Mouse (Mus musculus) CD4-positive, CD25-positive, alpha-beta regulatory T cell, adult 4 months (primary cell): ENCODE measurements around the gene Plac9b. TPM values are rescaled to one million over a fixed set of nuclear protein-coding genes. Genes with fewer than 3 reads are reported as not detected.
"Not testable (repeated sequence)": the region's sequence is repeated elsewhere in the genome, so short reads cannot be mapped to it uniquely, and the experiment has no call there.

Experiments
- ATAC-seq: one replicate; pipeline ENCODE4 v1.8.0; 2017
- polyA plus RNA-seq, 2 experiments: library from polyadenylated mRNA; unstranded; fragments of 100-300 nt; shearing (Covaris generic); gene quantifications; one replicate each; pipeline ENCODE4 v1.2.1; 2017

Gene Plac9b
- not detected for polyA plus RNA-seq

DNA sequence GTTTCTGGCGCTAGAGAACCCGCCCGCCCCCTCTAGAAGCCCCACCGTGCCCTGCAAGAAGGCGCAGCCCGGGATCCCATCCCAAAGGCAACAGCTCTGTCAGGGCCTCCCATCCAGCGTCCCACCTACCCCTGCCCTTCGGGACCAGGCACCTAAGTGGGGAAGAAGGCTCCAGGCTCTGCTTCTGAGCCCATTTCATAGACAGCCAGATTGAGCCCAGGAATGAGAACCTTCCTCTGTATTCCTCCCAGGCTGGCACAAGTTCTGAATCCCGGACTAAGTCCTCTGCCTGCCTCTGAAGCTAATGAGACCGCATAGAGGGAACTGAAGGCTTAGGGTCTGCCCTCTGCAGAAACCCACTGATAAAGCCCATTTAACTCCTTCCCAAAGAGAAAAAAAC is at the start of gene Plac9b:
Gene Plac9b, minus strand, starts transcription at position 101 of the 400 bp plus-strand sequence.
- not testable (repeated sequence) for ATAC-seq

DNA sequence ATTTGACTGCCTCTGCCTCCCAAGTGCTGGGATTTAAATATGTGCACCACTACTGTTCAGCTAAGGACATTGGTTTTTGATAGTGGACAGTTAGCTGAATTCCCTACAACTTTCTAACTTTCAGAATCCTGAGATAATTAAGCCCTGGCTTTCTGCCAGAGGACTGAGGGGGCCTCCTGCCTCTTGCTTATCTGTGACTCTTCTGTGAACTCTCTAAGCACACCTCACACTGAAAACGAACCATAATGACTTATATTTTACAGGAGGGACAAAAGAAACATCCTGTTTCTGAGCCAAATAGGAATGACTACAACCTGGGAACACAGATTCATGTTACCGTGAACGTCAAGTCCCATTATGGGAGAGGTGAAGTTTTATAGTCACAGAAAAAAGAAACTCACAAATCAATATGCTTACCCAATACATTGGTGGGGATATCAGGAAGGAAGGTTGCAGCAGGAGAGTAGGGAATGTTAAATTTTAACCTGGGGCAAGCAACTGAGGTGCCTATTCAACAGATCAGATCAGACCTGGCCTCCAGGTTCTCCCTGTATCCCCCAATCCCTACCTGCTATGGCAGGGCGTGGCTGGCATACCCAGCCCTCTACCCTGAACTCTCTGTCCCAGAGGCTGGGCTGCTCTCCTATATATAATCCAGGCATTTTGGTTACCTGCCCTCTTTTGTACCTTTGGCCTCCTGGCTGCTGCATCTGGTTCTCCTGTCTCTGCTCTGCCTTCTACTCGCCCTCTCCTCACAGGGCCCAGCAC is 34.1 kb upstream of the Plac9b start:
- not testable (repeated sequence) for ATAC-seq

DNA sequence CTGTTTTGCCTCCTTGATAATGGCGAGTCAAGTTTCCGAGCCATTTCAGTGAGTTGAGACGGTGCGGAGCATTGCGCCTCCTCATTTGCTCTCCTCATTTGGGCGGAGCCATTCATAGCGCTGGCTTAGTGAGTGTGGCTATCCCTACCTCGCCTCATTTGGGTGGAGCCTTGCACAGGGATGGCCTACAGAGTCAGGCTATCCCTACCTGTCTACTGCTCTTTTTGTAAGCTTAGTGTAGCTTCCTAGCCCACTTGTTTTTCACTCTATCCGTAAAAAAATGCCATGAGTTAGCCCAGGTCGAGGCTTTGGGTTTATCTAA is 24.6 kb upstream of the Plac9b start, which contains the start of gene Tmem254b:
Gene Tmem254b, minus strand, starts transcription at position 116 of the 322 bp plus-strand sequence.
- ATAC-seq, result peak; percentile 90

DNA sequence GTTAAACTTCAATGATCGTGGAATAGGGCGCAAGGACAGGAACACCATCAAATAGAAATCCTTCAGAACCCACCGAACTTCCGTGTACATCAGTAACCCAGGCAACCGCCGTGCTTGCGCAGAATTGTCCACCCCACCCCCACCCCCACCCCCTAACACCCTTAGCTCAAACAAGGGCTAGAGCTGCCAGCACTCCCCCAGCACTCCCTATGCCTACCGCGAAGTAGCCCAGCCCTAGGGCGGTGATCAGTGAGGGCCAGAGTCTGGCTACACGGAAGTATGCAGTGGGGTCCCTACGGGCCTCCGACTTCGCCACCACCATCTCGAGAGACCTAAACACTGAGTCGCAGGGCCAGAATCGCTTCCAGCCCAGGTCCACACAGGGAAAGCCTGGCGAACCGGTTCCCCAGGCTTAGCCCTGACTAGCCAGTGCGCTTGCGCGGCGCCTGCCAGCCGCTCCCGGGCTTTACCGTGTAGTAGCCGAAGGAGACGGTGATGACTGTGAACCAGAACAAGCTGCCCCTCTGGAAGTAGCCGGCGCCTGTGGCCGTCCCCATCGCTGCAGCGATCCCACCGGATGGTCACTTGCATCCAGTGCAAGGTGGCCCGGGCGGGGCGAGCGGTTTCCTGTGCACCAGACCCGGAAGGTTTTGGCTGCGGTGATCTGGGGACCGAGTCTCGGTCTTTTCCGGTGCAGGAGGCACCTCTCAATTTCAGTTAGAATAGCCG is 24.1 kb upstream of the Plac9b start:
- peak; percentile 69 for ATAC-seq

DNA sequence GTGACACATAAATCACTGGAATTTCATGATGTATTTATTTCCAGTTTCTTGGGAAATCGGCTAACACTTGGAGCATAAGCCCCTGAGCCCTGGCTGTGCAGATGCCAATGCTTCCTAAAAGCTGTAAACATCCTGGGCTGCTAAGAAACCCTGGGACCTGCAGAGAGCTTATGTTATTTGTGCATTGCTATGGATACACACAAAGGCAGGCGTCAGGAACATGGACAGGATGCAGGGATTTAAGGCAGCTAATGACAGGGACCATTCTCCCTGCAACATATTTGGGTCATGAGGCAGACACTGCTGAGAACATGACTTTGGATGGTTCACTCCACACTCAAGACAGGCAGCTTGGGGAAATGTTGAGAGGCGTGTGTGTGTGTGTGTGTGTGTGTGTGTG is 15.6 kb upstream of the Plac9b start:
- not testable (repeated sequence) for ATAC-seq

DNA sequence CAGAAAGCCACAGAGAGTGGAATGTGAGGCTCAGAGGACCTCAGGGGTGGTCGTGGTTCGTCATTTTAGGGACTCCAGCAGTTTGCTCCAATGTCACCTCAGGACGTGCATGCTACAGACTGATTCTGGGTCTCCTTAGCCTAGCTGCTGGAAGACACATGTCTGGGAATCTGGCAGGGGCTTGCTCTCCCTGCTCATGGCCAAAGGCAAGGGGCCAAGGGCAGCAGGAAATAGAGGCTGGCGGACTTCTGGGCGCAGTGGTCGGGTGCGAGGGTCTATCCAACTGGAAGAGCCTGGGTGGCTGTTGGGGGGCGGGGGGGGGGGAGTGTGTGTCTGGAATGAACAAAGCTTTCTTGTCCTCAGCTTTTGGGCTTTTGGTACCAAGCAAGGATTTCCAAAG is 6.1 kb upstream of the Plac9b start:
- not testable (repeated sequence) for ATAC-seq

DNA sequence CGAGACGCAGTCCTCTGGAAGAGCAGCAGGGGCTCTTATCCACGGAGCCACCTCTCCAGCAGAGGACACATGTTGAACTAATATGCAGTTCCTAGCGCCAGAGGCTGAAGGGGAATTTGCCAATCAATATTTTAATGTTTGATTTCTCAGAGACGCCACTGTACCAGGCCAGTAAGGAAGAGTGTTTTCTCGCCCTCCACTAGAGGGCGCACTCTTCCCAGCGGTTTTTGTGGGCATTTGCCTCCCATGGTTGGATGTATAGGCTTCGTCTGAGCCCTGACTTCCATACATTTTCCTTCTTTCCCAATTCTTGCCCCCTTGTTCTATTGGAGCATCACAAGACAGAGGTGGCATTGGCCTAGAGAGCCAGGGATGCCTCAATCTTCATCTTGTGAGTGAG is 4.4 kb upstream of the Plac9b start:
- peak; percentile 53 for ATAC-seq

DNA sequence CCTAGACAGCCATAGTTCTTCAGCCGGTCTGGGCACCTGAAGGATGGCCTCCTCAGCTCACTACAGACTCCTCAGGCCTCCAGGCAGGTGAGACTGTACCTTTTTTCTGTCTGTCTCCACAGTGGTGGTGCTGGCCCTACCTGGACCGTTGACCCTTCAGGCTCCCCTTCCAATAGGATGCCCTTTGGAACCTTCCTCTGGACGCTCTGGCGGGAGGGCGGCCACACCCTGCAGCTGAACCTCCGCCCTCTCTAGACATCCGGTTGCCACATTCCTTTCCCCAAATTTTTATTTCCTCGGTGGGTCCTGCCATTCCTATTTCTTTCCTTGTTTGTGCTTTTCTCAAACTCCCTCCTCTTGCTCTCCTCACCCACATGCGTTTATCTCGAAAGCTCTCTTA is 620 bp downstream of the Plac9b start:
- not testable (repeated sequence) for ATAC-seq

DNA sequence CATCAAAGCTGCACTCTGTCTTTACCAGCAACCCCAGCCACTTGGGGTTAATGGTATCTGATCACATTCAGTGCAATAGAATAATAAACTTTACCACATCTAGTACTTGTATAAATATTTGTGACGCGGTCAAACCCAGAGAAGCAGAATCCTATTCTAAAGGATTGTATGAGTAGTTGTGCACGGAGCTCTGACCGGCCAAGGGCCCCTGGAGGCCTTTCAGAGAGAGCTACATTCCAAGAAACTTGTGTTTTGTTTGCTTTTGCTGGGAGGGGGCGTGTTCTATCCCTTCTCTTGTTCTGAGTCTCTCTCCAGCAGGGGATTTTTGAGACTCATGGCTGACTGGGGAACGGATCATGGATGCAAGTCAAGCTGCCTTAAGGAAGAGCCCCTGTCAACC is 7.3 kb downstream of the Plac9b start:
- ATAC-seq, result not testable (repeated sequence)

DNA sequence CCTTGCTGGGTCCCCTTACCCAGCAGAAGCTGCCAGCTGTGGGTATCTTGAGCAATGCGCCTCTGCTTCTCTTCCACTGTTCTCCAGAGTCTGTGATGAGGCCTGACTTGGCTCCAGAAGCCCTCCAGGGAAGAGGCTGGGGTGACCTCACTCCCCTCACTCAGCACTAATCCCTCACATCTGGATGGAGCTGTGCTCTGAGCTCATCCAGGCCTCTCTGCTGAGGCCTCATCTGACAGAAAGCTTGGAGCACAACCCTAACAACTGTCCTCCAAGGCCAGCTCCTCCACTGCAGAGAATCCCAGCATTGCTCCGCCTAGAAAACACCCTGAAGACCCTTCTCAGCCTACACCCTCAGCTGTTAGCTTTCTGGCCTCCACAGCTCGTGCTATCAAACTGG is 8.3 kb downstream of the Plac9b start:
- ATAC-seq, result not testable (repeated sequence)

DNA sequence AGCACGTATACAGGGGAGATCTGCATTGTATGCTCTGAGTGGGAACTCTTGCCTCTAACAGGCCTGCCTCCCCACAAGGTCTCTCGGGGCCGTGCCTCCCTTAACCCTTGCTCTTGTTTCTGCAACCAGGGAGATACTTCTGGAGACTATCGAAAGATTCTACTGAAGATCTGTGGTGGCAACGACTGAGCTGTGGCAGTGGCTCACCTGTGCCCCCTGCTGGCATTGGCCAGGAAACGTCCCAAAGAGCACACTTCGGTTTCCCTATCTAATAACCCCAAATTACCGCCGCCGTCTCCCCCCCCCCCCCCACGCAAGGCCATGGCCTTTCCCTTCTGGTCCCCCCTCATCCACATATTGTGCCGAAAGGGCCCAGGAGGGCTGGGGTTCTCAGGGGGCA is 17.0 kb downstream of the Plac9b start:
- peak; percentile 57 for ATAC-seq

DNA sequence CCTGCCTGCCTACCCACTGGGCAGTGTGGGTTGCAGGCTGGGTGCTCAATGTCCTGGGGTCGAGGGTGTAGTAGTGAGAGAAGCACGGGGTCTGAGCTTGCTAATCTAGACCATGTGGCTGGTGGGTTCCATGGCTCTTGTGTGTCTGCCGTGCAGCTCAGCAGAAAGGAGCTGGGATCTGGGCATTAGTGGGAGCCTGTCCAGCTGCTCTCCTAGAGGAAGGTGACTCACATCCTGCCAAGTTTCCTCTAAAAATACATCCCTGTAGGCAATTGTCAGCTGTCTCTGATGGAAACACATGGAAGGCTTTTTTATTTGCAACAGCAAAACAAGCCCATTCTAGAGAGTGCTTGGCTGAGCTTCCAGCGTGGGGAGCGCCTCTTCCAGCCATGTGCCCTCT is 19.9 kb downstream of the Plac9b start:
- ATAC-seq, result not testable (repeated sequence)

DNA sequence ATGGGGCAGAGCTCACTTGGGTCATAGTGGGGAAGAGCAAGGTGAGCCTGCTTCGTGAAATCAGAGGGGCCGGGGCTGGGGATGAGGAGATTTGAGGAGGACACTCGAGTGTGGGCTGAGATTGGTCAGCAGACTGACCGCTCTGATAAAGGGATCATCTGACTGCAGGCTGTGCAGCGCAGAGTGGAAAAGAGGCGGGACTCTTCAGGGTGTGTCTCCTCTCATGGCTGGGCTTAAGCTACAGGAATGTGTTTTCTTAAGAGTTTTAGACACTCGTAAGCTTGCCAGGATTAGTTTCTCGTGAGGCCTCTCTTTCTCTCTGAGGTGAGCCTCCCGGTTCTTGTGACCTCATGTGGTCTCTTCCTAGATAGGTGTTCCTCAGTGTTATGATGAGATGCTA is 21.1 kb downstream of the Plac9b start:
- ATAC-seq, result not testable (repeated sequence)

DNA sequence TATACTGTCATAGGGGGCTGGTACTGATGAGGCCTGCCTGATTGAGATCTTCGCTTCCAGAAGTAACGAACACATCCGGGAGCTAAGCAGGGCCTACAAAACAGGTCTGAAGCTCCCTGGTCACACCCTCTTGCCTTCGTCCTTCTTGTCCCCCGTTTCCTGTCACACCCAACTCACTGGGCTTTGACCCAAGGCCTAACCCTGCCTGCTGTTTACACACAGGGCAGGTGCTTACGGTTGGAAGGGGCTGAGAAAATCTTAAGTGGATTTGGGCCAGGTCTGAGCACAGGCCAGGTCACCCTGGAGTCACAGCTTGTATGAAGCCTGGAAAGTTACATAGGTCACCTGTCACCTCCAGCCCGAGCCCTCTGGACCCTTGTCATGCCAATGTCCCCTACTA is 26.2 kb downstream of the Plac9b start:
- not testable (repeated sequence) for ATAC-seq

DNA sequence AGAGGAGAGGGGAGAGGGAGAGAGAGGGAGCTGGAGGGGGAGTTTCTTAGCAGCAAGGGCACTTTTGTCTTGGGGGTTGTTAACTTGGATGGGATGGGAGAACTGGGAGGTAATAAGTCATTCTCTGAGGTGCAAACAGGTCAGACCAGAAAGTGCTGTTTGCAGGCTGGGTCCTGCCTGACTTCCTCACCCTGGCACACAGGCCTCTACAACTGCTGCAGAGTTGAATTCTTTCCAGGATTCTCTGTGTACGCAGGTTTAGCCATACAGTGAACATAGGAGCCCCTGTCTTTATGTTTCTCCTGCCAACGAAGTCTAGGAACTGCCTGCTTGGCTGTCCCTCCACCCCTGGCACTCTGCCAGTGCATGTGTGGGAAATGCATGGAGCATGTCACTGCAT is 35.2 kb downstream of the Plac9b start:
- not testable (repeated sequence) for ATAC-seq

DNA sequence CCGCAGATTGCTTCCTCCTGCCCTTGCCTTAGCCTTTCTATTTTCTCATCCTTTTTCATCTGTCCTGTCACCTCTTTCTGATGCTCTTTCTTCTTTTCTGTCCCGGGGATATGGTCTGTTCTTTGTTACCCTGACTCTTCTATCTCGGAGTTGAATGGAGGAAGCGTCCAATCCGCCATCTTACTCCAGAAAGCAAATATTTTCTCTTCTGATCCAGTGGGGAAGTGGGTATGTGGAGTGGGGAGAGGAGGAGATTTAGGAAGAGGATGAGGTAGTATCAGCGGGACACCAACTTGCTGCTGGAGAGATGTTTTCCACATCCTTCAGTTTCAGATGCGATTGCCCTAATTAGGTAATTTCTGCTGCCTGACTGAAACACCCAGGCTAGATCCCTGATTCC is 63.2 kb downstream of the Plac9b start:
- not testable (repeated sequence) for ATAC-seq

DNA sequence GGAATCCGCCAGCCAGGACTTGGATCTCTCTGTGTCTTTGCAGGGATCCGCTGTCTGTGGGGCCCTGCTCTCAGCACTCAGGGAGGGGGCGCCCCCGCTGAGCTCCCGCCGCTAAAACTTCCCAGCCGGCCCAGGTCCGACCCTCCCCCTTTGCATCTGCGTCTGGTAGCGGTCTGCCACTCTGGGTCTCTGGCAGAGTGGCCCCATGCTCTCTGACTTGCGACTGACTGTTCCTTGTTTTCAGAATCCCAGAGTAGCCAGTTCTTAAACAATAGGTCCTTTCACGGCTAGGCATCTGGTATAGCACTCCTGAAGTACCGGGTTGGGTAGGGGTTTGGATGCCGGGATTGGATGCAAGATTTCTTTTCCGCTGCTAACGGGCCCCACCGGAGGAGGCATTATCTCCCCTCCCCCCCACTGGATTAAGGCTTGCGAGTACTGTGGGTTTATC is 63.7 kb downstream of the Plac9b start:
- not testable (repeated sequence) for ATAC-seq

DNA sequence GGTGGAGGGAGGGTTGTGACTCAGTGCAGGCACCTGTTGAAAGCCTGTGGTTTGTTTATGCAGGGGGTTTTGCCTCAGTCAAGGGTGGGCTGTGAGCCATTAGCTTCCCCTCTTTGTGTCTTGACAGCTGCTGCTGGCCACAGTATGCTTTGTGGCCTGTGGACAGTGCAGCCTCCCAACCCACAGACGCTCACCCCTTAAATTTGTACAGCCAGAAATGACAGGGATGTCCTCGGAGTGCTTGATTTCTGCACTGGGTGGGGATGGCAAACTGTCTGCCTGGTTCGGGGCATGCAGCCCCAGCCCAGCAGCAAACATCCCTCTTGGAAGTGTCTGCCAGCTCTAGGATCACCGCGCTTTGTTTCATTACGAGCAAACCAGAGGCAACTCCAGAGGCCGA is 64.1 kb downstream of the Plac9b start, which contains the start of gene Duxbl2:
Gene Duxbl2, plus strand, starts transcription at position 200 of the 400 bp plus-strand sequence.
- not testable (repeated sequence) for ATAC-seq

Other genes with a start within 250 kb of the Plac9b start
- not detected for gene Cphx1, start 244.2 kb downstream of the Plac9b start, polyA plus RNA-seq
- gene Duxbl1, start 203.9 kb downstream of the Plac9b start, polyA plus RNA-seq, result not detected
- gene Gm9780, start 139.8 kb downstream of the Plac9b start, polyA plus RNA-seq, result not detected
- gene Tmem254c, start 115.1 kb downstream of the Plac9b start, polyA plus RNA-seq, result 100 to 1,000 TPM in 1 of 2 experiments, 10 to 100 TPM in 1; 97.0 to 118 TPM
- not detected for gene Cphx2, start 101.0 kb downstream of the Plac9b start, polyA plus RNA-seq
- gene Cphx3, start 100.2 kb downstream of the Plac9b start, polyA plus RNA-seq, result not detected
- not detected for gene Duxbl2, start 64.1 kb downstream of the Plac9b start, polyA plus RNA-seq
- gene Tmem254b, start 24.6 kb upstream of the Plac9b start, polyA plus RNA-seq, result 10 to 100 TPM; 25.9 to 46.5 TPM
- not detected for gene Duxbl3, start 75.5 kb upstream of the Plac9b start, polyA plus RNA-seq